In the genomic region with DNA sequence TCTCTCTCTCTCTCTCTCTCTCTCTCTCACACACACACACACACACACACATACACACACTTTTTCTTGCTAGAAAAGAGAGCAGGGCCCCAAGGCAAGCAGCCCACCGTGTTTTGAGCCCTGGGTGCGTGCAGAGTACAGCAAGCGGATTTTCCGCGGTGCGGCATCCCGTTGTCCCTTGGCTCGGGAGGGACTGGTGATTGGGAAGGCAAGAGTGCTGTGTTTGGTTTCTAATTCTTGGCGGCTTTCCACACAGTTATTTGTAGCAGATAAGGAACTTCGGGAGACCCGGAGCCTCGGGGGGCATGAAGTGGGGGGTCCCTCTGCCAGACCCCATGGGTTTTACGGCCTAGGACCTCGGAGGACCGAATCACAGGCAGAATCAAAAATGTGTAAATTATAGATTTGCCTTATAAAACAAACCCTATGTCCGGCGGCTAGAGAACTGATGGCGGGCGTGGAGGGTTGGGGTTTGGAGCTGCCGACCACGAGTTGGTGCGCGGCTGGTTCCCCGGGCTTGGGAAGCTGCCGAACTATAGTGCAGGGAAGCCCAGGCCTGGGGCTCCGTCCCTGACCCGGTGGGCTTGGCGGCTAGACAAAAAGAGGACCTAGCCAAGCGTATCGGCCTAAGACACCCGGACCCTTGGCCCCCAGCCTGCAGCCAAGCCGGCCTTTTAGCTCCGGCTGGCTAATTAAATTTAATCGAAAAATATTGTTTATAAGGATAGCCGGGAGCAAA, we compare ENCODE assay signal across 16 mouse cellular contexts. TPM values are rescaled to one million over a fixed set of nuclear protein-coding genes. Genes with fewer than 3 reads are reported as not detected.
DNase-seq lines count a peak whose midpoint lies in the region; ATAC-seq and TF ChIP-seq lines count a peak whose summit lies in the region.
"Had no signal": no experiment of that assay in that cellular context is flagged by ENCODE, and none has a peak within 500 bp of the region (broad histone marks: within the 10 kb centered on the region; RNA-seq: fewer than 3 reads in every experiment).

No protein-coding gene starts in this region.

- TF ChIP-seq CTCF in lung, embryonic 14.5 days (IDR thresholded peaks at IDR 0.05; ENCODE audit: low read depth), result no peak

- H3K27me3 ChIP-seq in lung, embryonic 14.5 days (ENCODE audit: insufficient read depth, low read length), result peaks cover 83% of the 10 kb centered on the region
- H3K27me3 ChIP-seq in limb, embryonic 14.5 days (ENCODE audit: control insufficient read depth, insufficient read depth, low read length), result peaks cover 93% of the 10 kb centered on the region

- intact Hi-C loops in heart, postnatal 36 days (cut with DNase I), result no loop called here

- H3K27ac ChIP-seq in lung, embryonic 14.5 days (ENCODE audit: low read depth), result peak overlapping the region; percentile 97
- peak overlapping the region; percentile 92 for H3K27ac ChIP-seq in limb, embryonic 14.5 days (replicated peaks; ENCODE audit: low read depth, low read length)
- H3K27ac ChIP-seq: hindbrain, embryonic 14.5 days; liver, embryonic 13.5 days had no signal

- no peak for ATAC-seq in lung, embryonic 14.5 days (ENCODE audit: insufficient read depth)
- no peak for ATAC-seq in limb, embryonic 14.5 days (ENCODE audit: low FRiP score, low read depth)
- no peak for ATAC-seq in activated CD4-positive, CD25-positive, alpha-beta regulatory T cell, adult 4 months

- H3K4me2 ChIP-seq in lung, embryonic 14.5 days, result peak overlapping the region; percentile 81
- peak overlapping the region; percentile 50 for H3K4me2 ChIP-seq in limb, embryonic 14.5 days (replicated peaks; ENCODE audit: low read depth, low read length, severe bottlenecking)
- H3K4me2 ChIP-seq: hindbrain, embryonic 14.5 days; liver, embryonic 13.5 days had no signal

- peak overlapping the region; percentile 43 for H3K4me3 ChIP-seq in lung, embryonic 14.5 days (ENCODE audit: low read depth, low read length)
- H3K4me3 ChIP-seq in limb, embryonic 14.5 days (replicated peaks; ENCODE audit: low read length), result peak overlapping the region; percentile 39
- H3K4me3 ChIP-seq: liver, embryonic 13.5 days had no signal

- H3K9me3 ChIP-seq in lung, embryonic 14.5 days (ENCODE audit: low read depth, low read length), result no peaks in the 10 kb centered on the region
- no peaks in the 10 kb centered on the region for H3K9me3 ChIP-seq in limb, embryonic 14.5 days (ENCODE audit: control insufficient read depth, low read length)
- H3K9me3 ChIP-seq: liver, embryonic 13.5 days had no signal

- TF ChIP-seq POLR2A in limb, embryonic 14.5 days (IDR thresholded peaks at IDR 0.05; ENCODE audit: borderline replicate concordance, extremely low read depth, insufficient read depth, insufficient read length), result no peak

- WGBS in lung, embryonic 14.5 days, result 1% methylated on average over 35 of the region's 35 CpGs
- 2% methylated on average over 35 of the region's 35 CpGs for WGBS in limb, embryonic 14.5 days

- H3K9ac ChIP-seq in lung, embryonic 14.5 days, result peak overlapping the region; percentile 90
- peak overlapping the region; percentile 87 for H3K9ac ChIP-seq in limb, embryonic 14.5 days (ENCODE audit: low read depth, low read length, severe bottlenecking)
- H3K9ac ChIP-seq: hindbrain, embryonic 14.5 days; liver, embryonic 13.5 days had no signal

- DNase-seq in heart, adult 11 months, result peak; percentile 80
- DNase-seq in heart, postnatal 36 days, result no peak
- peak; percentile 74 for DNase-seq in lung, embryonic 14.5 days
- DNase-seq in lung, postnatal 36 days, result no peak
- peak; percentile 28 for DNase-seq in embryo, embryonic 11 days
- no peak for DNase-seq in limb, embryonic 14.5 days (ENCODE audit: low spot score)
- DNase-seq in adrenal gland, postnatal 10 days, result no peak
- DNase-seq: adrenal gland, postnatal 36 days; cerebellum, adult 11 months; kidney, adult 8-10 months; layer of hippocampus, adult 9-11 months; liver, embryonic 13.5 days; thymus, adult 2 months had no signal

- peaks cover 6% of the 10 kb centered on the region; the same call in 1 of the 2 replicates for H3K4me1 ChIP-seq in lung, embryonic 14.5 days (ENCODE audit: insufficient read depth)
- peaks cover 16% of the 10 kb centered on the region; the same call in 1 of the 2 replicates for H3K4me1 ChIP-seq in limb, embryonic 14.5 days (ENCODE audit: control insufficient read depth, insufficient read depth, low read length)
- H3K4me1 ChIP-seq: liver, embryonic 13.5 days had no signal

- H3K36me3 ChIP-seq in lung, embryonic 14.5 days (ENCODE audit: insufficient read depth), result no peaks in the 10 kb centered on the region
- H3K36me3 ChIP-seq in limb, embryonic 14.5 days (ENCODE audit: control insufficient read depth, insufficient read depth, low read length), result no peaks in the 10 kb centered on the region
- H3K36me3 ChIP-seq: liver, embryonic 13.5 days had no signal

RNA-seq across cellular contexts. Expression of gene Tbx5, which starts 28.0 kb away (rescaled TPM):
- 10 to 100 TPM; 26.5 to 40.1 TPM for total RNA-seq in heart, postnatal 36 days (2021)
- polyA plus RNA-seq in lung, embryonic 14.5 days (2014; fragmentation: Nextera tagmentation; extraction: Ambion mirVana), result 57.7 and 59.4 TPM in 2 replicates
- polyA plus RNA-seq in limb, embryonic 14.5 days (2012; rRNA removed), result 36.9 and 39.3 TPM in 2 replicates
- polyA plus RNA-seq in limb, embryonic 14.5 days (2014; fragmentation: Nextera tagmentation; extraction: Ambion mirVana), result 22.4 and 29.3 TPM in 2 replicates
- 1 to 10 TPM; 2.3 to 2.9 TPM for total RNA-seq in adrenal gland, postnatal 10 days (2021)
- not detected for polyA plus RNA-seq in activated CD4-positive, CD25-positive, alpha-beta regulatory T cell, adult 4 months (2017; shearing (Covaris generic))
- polyA plus RNA-seq: spleen, adult 2 months had no signal

Comparison
In these comparisons a context has a peak if more than half of its experiments do, and no peak if none do; other contexts are left out.
1. DNase-seq: peak in heart, adult 11 months (single experiment), lung, embryonic 14.5 days (single experiment) and embryo, embryonic 11 days (single experiment); none in heart, postnatal 36 days (0 of 2), lung, postnatal 36 days (single experiment), limb, embryonic 14.5 days (single experiment) and adrenal gland, postnatal 10 days (single experiment).
2. RNA of gene Tbx5, which starts 28.0 kb away (polyA plus RNA-seq): 57.7 to 59.4 TPM in lung, embryonic 14.5 days and 22.4 to 39.3 TPM in limb, embryonic 14.5 days; not detected in activated CD4-positive, CD25-positive, alpha-beta regulatory T cell, adult 4 months; every median in the first group is over 10 times any median in the second.